Mouse (Mus musculus): ENCODE measurements around the gene Thap11.
"Not testable (repeated sequence)": the region's sequence is repeated elsewhere in the genome, so short reads cannot be mapped to it uniquely, and the experiment has no call there.

Gene Thap11

GRCm38 (mm10) chr8:105854715-105855216 lies at the start of gene Thap11:
TSS of gene Thap11 (plus strand) at chr8:105855132.
- peak; percentile 88 for DNase-seq (ENCODE audit: low spot score)

GRCm38 (mm10) chr8:105805346-105805745 lies 49.6 kb upstream of the Thap11 start:
- DNase-seq (ENCODE audit: low spot score) = no peak

GRCm38 (mm10) chr8:105805964-105806363 lies 49.0 kb upstream of the Thap11 start:
- DNase-seq (ENCODE audit: low spot score) = no peak

GRCm38 (mm10) chr8:105807766-105808165 lies 47.2 kb upstream of the Thap11 start:
- DNase-seq (ENCODE audit: low spot score) = no peak

GRCm38 (mm10) chr8:105808480-105808879 lies 46.5 kb upstream of the Thap11 start:
- no peak for DNase-seq (ENCODE audit: low spot score)

GRCm38 (mm10) chr8:105810245-105810786 lies 44.6 kb upstream of the Thap11 start:
- DNase-seq (ENCODE audit: low spot score) = no peak

- no peak for DNase-seq (ENCODE audit: low spot score)
Measured at GRCm38 (mm10) chr8:105811061-105811460, 43.9 kb upstream of the Thap11 start.

- DNase-seq (ENCODE audit: low spot score) = no peak
Measured at GRCm38 (mm10) chr8:105811543-105811942, 43.4 kb upstream of the Thap11 start.

- DNase-seq (ENCODE audit: low spot score) = no peak
Measured at GRCm38 (mm10) chr8:105812511-105812910, 42.4 kb upstream of the Thap11 start.

GRCm38 (mm10) chr8:105813241-105813640 lies 41.7 kb upstream of the Thap11 start:
- DNase-seq (ENCODE audit: low spot score) = no peak

GRCm38 (mm10) chr8:105819659-105820058 lies 35.3 kb upstream of the Thap11 start:
- no peak for DNase-seq (ENCODE audit: low spot score)

- no peak for DNase-seq (ENCODE audit: low spot score)
Measured at GRCm38 (mm10) chr8:105820925-105821324, 34.0 kb upstream of the Thap11 start.

- no peak for DNase-seq (ENCODE audit: low spot score)
Measured at GRCm38 (mm10) chr8:105825506-105825905, 29.4 kb upstream of the Thap11 start.

GRCm38 (mm10) chr8:105826379-105826778 lies 28.6 kb upstream of the Thap11 start:
- no peak for DNase-seq (ENCODE audit: low spot score)

GRCm38 (mm10) chr8:105826861-105827848 lies 27.8 kb upstream of the Thap11 start, which contains the start of the genes Ranbp10 and Tsnaxip1:
TSS of gene Ranbp10 (minus strand) at chr8:105827350.
TSS of gene Tsnaxip1 (plus strand) at chr8:105827731.
- peak; percentile 87 for DNase-seq (ENCODE audit: low spot score)

GRCm38 (mm10) chr8:105833740-105834139 lies 21.2 kb upstream of the Thap11 start:
- not testable (repeated sequence) for DNase-seq (ENCODE audit: low spot score)

GRCm38 (mm10) chr8:105835318-105835717 lies 19.6 kb upstream of the Thap11 start:
- peak; percentile 70 for DNase-seq (ENCODE audit: low spot score)

GRCm38 (mm10) chr8:105836991-105837390 lies 17.9 kb upstream of the Thap11 start:
- DNase-seq (ENCODE audit: low spot score) = no peak

GRCm38 (mm10) chr8:105839209-105839608 lies 15.7 kb upstream of the Thap11 start:
- DNase-seq (ENCODE audit: low spot score) = no peak

- DNase-seq (ENCODE audit: low spot score) = no peak
Measured at GRCm38 (mm10) chr8:105846678-105847077, 8.3 kb upstream of the Thap11 start.

- no peak for DNase-seq (ENCODE audit: low spot score)
Measured at GRCm38 (mm10) chr8:105850014-105850413, 4.9 kb upstream of the Thap11 start.

- no peak for DNase-seq (ENCODE audit: low spot score)
Measured at GRCm38 (mm10) chr8:105850611-105851010, 4.3 kb upstream of the Thap11 start.

GRCm38 (mm10) chr8:105851651-105852143 lies 3.2 kb upstream of the Thap11 start:
- DNase-seq (ENCODE audit: low spot score) = peak; percentile 86

Data from urinary bladder, postnatal 25 days (tissue).